Mouse (Mus musculus): ENCODE data around the gene Smtnl2. TPM values are rescaled to one million over a fixed set of nuclear protein-coding genes. Genes with fewer than 3 reads are reported as not detected.
"Not testable (repeated sequence)": the region's sequence is repeated elsewhere in the genome, so short reads cannot be mapped to it uniquely, and the experiment has no call there.

Gene Smtnl2
- 38.3 and 41.5 TPM in 2 replicates for polyA plus RNA-seq (2015; fragmentation: Nextera tagmentation; extraction: Ambion mirVana)

GRCm38 (mm10) chr11:72411093-72411921, at the start of gene Smtnl2:
TSS of gene Smtnl2 (minus strand) at chr11:72411713.
- no peaks in the 10 kb centered on the region for H3K9me3 ChIP-seq
- H3K9ac ChIP-seq = peak within 1 kb of the TSS; percentile 74
- no peaks in the 10 kb centered on the region for H3K36me3 ChIP-seq
- H3K27me3 ChIP-seq = peaks cover 36% of the 10 kb centered on the region
- H3K4me2 ChIP-seq (replicated peaks) = peak within 1 kb of the TSS; percentile 99
- H3K4me3 ChIP-seq = peak within 1 kb of the TSS; percentile 72
- peak; percentile 91 for ATAC-seq (ENCODE audit: low FRiP score, low read depth)
- WGBS = under 1% methylated on average over 85 of the region's 86 CpGs
- H3K4me1 ChIP-seq = peaks cover 57% of the 10 kb centered on the region
- H3K27ac ChIP-seq = peak within 1 kb of the TSS; percentile 48

- H3K27me3 ChIP-seq = no peaks in the 10 kb centered on the region
- H3K27ac ChIP-seq = no peak overlapping the region
- H3K36me3 ChIP-seq = no peaks in the 10 kb centered on the region
- H3K9ac ChIP-seq = no peak overlapping the region
- H3K4me3 ChIP-seq = no peak overlapping the region
- H3K4me2 ChIP-seq (replicated peaks) = no peak overlapping the region
- ATAC-seq (ENCODE audit: low FRiP score, low read depth) = 0 out of 2 replicates have a peak, but pooled peaks have one; percentile 18
- H3K9me3 ChIP-seq = no peaks in the 10 kb centered on the region
- H3K4me1 ChIP-seq = no peaks in the 10 kb centered on the region
- WGBS = 76% methylated on average over 3 of the region's 3 CpGs
Measured at GRCm38 (mm10) chr11:72458502-72458901, 47.0 kb upstream of the Smtnl2 start.

- no peaks in the 10 kb centered on the region for H3K27me3 ChIP-seq
- H3K4me2 ChIP-seq (replicated peaks) = no peak overlapping the region
- H3K36me3 ChIP-seq = no peaks in the 10 kb centered on the region
- H3K27ac ChIP-seq = no peak overlapping the region
- ATAC-seq (ENCODE audit: low FRiP score, low read depth) = no peak
- H3K4me3 ChIP-seq = no peak overlapping the region
- WGBS = 69% methylated on average over 12 of the region's 12 CpGs
- H3K9ac ChIP-seq = no peak overlapping the region
- no peaks in the 10 kb centered on the region for H3K9me3 ChIP-seq
- H3K4me1 ChIP-seq = no peaks in the 10 kb centered on the region
Measured at GRCm38 (mm10) chr11:72457995-72458496, 46.5 kb upstream of the Smtnl2 start.

- H3K4me1 ChIP-seq = no peaks in the 10 kb centered on the region
- 73% methylated on average over 5 of the region's 5 CpGs for WGBS
- ATAC-seq (ENCODE audit: low FRiP score, low read depth) = no peak
Measured at GRCm38 (mm10) chr11:72455694-72456093, 44.2 kb upstream of the Smtnl2 start.

GRCm38 (mm10) chr11:72453105-72453953, 41.8 kb upstream of the Smtnl2 start:
- Histone ChIP-seq H3K4me3 (no peak overlapping the region), H3K4me1 (no peaks in the 10 kb centered on the region), H3K9me3 (no peaks in the 10 kb centered on the region), H3K4me2 (replicated peaks) (no peak overlapping the region), H3K27me3 (no peaks in the 10 kb centered on the region), H3K27ac (no peak overlapping the region; the same call in 1 of the 2 replicates), H3K9ac (no peak overlapping the region), H3K36me3 (peaks cover 44% of the 10 kb centered on the region)
- WGBS = 55% methylated on average over 15 of the region's 15 CpGs
- no peak for ATAC-seq (ENCODE audit: low FRiP score, low read depth)

More at GRCm38 (mm10) chr11:72455694-72456093, 44.2 kb upstream of the Smtnl2 start:
- H3K9me3 ChIP-seq = no peaks in the 10 kb centered on the region
- H3K9ac ChIP-seq = no peak overlapping the region
- no peak overlapping the region for H3K4me2 ChIP-seq (replicated peaks)
- H3K27ac ChIP-seq = no peak overlapping the region
- peaks cover 20% of the 10 kb centered on the region for H3K36me3 ChIP-seq
- no peaks in the 10 kb centered on the region for H3K27me3 ChIP-seq
- H3K4me3 ChIP-seq = no peak overlapping the region

- H3K9ac ChIP-seq = no peak overlapping the region
- ATAC-seq (ENCODE audit: low FRiP score, low read depth) = no peak
- peaks cover 55% of the 10 kb centered on the region for H3K36me3 ChIP-seq
- H3K4me1 ChIP-seq = no peaks in the 10 kb centered on the region
- no peaks in the 10 kb centered on the region for H3K27me3 ChIP-seq
- no peaks in the 10 kb centered on the region for H3K9me3 ChIP-seq
- WGBS = 83% methylated on average over 3 of the region's 3 CpGs
- H3K4me2 ChIP-seq (replicated peaks) = no peak overlapping the region
- H3K4me3 ChIP-seq = no peak overlapping the region
- H3K27ac ChIP-seq = no peak overlapping the region
Measured at GRCm38 (mm10) chr11:72452140-72452665, 40.7 kb upstream of the Smtnl2 start.

- Histone ChIP-seq H3K4me2 (replicated peaks) (no peak overlapping the region), H3K4me1 (peaks cover 3% of the 10 kb centered on the region), H3K27me3 (no peaks in the 10 kb centered on the region), H3K27ac (no peak overlapping the region), H3K9ac (no peak overlapping the region), H3K4me3 (no peak overlapping the region), H3K9me3 (no peaks in the 10 kb centered on the region), H3K36me3 (peaks cover 100% of the 10 kb centered on the region)
- ATAC-seq (ENCODE audit: low FRiP score, low read depth) = no peak
- 82% methylated on average over 8 of the region's 8 CpGs for WGBS
Measured at GRCm38 (mm10) chr11:72447475-72447874, 36.0 kb upstream of the Smtnl2 start.

- no peak for ATAC-seq (ENCODE audit: low FRiP score, low read depth)
- no peak overlapping the region for H3K4me2 ChIP-seq (replicated peaks)
- H3K9me3 ChIP-seq = no peaks in the 10 kb centered on the region
- no peaks in the 10 kb centered on the region for H3K27me3 ChIP-seq
- H3K4me1 ChIP-seq = peaks cover 10% of the 10 kb centered on the region
- no peak overlapping the region for H3K9ac ChIP-seq
- H3K27ac ChIP-seq = no peak overlapping the region
- peaks cover 94% of the 10 kb centered on the region for H3K36me3 ChIP-seq
- H3K4me3 ChIP-seq = no peak overlapping the region
- 87% methylated on average over 6 of the region's 6 CpGs for WGBS
Measured at GRCm38 (mm10) chr11:72446311-72447105, 35.0 kb upstream of the Smtnl2 start.

GRCm38 (mm10) chr11:72440965-72441664, 29.6 kb upstream of the Smtnl2 start, which contains the start of gene Mybbp1a:
TSS of gene Mybbp1a (plus strand) at chr11:72441355.
- peak; percentile 94 for ATAC-seq (ENCODE audit: low FRiP score, low read depth)
- peak within 1 kb of the TSS; percentile 94 for H3K9ac ChIP-seq
- H3K4me3 ChIP-seq = peak within 1 kb of the TSS; percentile 97
- under 1% methylated on average over 46 of the region's 46 CpGs for WGBS
- H3K36me3 ChIP-seq = peaks cover 40% of the 10 kb centered on the region
- H3K4me2 ChIP-seq (replicated peaks) = peak within 1 kb of the TSS; percentile 95
- no peaks in the 10 kb centered on the region for H3K27me3 ChIP-seq
- peaks cover 10% of the 10 kb centered on the region for H3K4me1 ChIP-seq
- no peaks in the 10 kb centered on the region for H3K9me3 ChIP-seq
- peak within 1 kb of the TSS; percentile 90 for H3K27ac ChIP-seq

GRCm38 (mm10) chr11:72440597-72440964, 29.1 kb upstream of the Smtnl2 start:
- Histone ChIP-seq H3K4me3 (peak overlapping the region; percentile 97), H3K9ac (peak overlapping the region; percentile 94), H3K4me2 (replicated peaks) (peak overlapping the region; percentile 95), H3K36me3 (peaks cover 35% of the 10 kb centered on the region), H3K27ac (peak overlapping the region; percentile 90), H3K4me1 (peaks cover 10% of the 10 kb centered on the region)
- peak; percentile 4; the same call in 1 of the 2 replicates for ATAC-seq (ENCODE audit: low FRiP score, low read depth)
- H3K27me3 ChIP-seq, H3K9me3 ChIP-seq: not testable (repeated sequence)
- WGBS = 46% methylated on average over 6 of the region's 6 CpGs

GRCm38 (mm10) chr11:72438411-72438810, 26.9 kb upstream of the Smtnl2 start:
- no peak for ATAC-seq (ENCODE audit: low FRiP score, low read depth)
- Histone ChIP-seq H3K27me3 (no peaks in the 10 kb centered on the region), H3K9ac (no peak overlapping the region), H3K4me1 (peaks cover 10% of the 10 kb centered on the region), H3K9me3 (no peaks in the 10 kb centered on the region), H3K4me3 (no peak overlapping the region), H3K4me2 (replicated peaks) (no peak overlapping the region), H3K27ac (no peak overlapping the region), H3K36me3 (peaks cover 13% of the 10 kb centered on the region)
- WGBS = 64% methylated on average over 4 of the region's 4 CpGs

All from limb, embryonic 13.5 days (tissue).